Mouse (Mus musculus): ENCODE measurements around the gene Trim9.

Trim9 gene

GRCm38 (mm10) chr12:70212501-70212900 lies 134.9 kb downstream of the Trim9 start:
- no peak for DNase-seq (ENCODE audit: low read depth)

DNA sequence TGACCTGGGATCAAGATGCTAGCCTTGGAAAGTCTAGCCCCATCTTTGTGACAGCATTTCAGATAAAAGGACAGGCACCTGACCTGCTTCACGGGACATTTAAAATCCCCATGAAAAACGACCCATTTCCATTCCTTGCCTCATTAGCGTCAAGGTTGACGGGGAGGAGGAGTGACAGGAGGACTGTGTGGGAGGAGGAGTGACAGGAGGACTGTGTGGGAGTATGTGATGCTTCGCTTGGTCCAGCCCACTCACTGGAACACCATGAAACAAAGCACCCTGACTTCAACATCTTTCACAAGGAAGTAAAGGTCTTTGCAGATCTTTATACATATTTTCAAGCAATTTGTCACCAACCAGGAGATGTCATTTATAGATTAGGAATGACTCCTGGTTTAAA lies 139.2 kb downstream of the Trim9 start:
- DNase-seq (ENCODE audit: low read depth), result no peak

DNA sequence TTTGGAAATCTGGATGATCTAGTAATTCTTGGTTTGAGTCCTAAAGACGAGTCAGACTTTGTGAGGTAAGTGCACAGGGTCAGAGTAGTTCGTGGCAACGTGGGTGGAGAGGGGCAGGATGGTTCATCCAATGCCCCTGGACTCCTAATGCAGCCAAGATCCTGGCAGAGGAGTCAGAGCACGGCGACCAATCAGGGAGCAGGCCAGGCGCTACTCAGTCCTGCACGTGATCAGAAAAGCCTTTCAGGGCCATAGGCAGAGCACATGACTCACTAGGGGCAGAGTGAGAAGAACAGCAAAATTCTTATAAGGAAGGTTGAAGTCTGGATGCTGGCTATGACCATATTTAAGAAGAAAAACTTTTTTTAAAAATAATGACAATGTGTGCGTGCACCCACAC lies 143.0 kb downstream of the Trim9 start:
- DNase-seq (ENCODE audit: low read depth), result no peak

DNA sequence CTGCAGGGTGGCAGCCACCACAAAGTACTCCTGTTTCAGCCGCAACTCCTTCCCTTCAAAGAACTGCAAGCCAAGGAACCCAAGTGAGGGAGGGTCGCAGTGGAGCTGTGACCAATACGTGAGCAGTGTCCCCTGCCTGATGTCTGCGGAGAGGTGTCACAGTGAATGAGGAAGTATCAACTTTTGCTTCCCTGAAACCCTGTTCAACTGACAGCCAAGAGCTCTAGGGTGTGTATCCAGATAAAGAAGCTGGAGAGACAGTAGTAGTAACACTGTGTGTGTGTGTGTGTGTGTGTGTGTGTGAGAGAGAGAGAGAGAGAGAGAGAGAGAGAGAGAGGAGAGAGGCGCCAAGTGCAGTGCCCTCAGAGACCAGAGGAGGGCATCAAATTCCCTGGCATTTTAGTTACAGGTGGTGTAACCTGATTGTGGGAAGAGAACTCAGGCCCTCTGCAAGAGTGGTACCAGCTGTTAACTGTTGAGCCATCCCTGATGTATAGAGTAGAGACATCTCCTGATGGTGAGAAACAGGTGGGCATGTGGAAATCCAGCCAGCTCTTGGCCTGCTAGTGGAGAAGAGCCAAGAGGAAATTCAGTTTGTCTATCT lies 145.4 kb downstream of the Trim9 start:
- no peak for DNase-seq (ENCODE audit: low read depth)

GRCm38 (mm10) chr12:70196341-70196740 lies 151.1 kb downstream of the Trim9 start:
- no peak for DNase-seq (ENCODE audit: low read depth)

- DNase-seq (ENCODE audit: low read depth), result no peak
Measured at GRCm38 (mm10) chr12:70195426-70195825, 152.0 kb downstream of the Trim9 start.
